Mouse (Mus musculus) right cerebral cortex, postnatal 36 days (tissue): ENCODE data around the gene Gli2.

Experiments used
- DNase-seq, 2 experiments: peaks; one replicate each; pipeline ENCODE4 v3.0.0; 2022; ENCODE audit warnings: low spot score in 2 of 2, mixed read lengths in 1 of 2

The Gli2 gene

DNA sequence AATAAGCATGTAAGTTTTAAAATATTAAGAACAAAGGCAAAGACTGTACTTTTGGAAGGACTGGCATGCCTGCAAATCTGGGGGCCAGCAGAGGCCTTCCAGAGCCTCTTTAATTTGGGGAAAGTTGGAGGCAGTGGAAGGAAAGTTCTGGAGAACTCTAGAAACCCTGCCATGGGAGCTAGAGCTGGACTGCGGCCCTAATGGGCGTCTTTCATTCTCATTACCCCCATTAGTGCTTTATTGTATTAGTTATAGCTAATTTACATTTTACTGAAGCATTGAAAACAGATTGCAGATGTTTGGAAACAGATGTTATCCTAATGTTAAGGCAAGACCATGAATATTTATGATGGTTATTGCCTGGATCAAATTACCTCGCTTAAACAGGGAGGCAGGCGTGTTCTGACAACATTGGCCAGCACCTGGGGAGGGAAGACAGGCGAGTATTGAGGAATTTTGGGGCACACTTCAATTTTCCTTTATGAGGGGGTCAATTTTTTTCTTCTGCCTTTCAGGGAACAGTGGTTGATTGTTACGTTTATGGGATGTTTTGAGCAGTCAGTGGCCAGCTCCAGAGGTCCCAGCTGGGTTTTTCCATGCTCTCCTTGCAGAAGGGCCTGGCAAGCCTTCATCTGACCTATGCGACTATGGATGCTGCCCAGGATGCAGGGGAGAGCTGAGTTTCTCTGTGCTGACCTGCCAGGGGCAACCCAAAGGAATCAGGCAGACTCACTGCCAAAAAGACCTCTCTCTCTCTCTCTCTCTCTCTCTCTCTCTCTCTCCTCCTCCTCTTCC is 253.9 kb downstream of the Gli2 start:
- DNase-seq: no peak

DNA sequence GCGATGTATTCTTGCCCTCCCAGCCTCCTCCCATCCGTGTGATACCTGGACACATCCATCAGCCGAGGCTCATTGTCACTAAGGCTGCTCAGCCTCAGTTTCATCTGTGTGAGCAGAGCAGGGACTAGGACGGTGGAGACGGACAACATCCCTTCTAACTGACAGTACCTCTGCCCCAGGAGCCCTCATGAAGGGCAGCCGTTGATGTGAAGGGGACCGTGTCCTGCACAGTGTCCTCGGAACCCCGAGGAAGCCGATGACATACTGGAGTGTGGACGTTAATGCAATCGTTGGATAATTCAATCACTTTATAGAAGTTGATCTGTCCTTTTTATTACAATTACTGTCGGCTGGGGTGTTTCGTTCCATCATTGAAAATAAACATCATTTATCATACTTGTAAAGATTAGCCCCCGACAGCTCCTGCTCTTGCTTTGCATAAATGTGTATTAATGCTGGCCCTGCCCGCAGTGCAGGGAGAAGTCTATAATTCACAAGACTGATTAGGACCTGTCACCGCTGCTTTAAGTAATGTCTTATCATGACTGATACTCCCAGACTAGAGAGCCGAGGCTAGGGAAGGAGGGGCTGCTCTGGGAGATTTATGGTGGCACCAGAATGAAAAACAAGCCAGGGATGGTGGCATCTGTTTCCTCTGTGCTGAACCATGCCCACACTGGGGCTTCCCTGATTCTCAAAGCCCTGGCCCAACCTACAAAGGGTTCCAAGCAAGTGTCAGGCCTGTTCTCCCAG is 257.8 kb downstream of the Gli2 start:
- DNase-seq: no peak

DNA sequence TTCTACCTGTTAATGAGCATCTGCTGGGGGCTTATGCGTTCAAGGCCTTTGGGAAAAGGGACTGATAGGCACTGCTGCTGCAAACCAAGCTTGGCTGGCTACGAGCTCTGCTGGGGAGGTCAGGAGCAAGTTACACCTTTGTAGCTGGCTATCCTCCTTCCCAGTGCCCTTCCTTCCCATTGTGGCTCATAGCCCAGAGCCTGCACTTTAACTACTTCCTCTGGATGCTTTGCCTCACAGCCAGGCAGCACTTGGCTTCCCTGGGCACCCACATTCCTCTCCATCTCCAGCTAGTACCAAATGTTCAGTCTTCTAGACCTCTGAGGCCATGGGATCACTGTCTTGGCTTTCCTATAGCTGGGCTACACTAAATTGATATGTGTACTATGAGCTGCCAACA is 263.5 kb downstream of the Gli2 start:
- DNase-seq: no peak

DNA sequence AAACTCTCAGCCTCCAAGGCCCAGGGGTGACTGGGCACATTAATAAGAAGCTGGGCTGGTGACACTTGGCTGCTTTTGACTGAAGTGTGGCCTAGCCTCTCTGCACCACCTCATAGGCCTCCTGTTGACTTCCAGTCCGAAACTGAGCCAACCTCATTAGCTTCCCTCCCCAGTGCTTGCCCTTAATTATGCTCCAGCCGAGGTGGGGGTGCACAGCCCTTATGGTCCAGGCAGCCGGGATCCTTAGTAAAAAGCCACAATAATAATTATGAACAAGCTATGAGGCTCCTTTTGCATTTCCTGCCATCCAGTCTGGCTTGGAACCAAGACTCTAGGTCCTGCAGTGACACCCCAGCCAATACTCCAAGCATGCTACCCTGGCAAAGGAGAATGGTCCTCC is 264.0 kb downstream of the Gli2 start:
- no peak for DNase-seq

DNA sequence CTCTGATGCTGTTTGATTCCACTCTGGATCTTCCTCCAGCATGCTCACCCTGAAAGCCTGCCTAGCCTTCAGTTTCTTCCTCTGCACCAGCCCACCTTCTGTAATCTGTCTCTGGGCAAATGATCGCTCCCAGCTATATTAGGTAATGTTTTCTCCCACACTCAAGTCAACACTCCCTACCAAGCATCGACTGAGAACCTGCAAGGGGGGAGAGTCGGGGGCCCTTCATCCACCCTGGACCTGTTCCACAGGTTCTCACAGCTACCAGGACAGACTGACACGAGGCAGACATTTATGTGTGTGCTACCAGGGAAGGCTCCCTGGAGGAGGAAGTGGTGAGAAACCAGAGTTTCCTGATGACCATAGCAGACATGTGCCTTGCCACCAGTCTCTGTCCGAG is 264.6 kb downstream of the Gli2 start:
- no peak for DNase-seq

DNA sequence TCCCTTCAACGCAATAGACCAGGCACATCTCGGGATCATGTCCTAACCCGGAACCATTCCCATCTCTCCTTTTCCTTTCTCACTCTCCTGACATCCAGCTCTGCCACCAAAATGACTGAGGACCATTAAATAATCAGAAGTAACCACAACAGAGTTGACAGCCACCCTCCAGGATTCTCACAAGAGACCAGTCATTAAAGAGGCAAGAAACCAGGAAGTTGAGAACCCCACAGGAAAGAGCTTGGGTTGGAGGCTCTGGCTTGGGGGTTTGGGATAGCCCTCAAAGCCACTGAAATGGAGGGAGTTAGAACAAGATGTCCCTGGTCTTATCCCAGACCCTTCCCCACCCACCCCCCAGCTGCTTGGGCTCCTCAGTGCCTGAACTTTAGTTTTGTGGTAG is 265.9 kb downstream of the Gli2 start:
- DNase-seq: no peak
